Mouse (Mus musculus): ENCODE results near the gene Hist2h2ab. TPM values are rescaled to one million over a fixed set of nuclear protein-coding genes. Genes with fewer than 3 reads are reported as not detected.

Gene Hist2h2ab
- total and polyA plus RNA-seq, 3 experiments, result 0.72 to 234 TPM; not detected in 1

DNA sequence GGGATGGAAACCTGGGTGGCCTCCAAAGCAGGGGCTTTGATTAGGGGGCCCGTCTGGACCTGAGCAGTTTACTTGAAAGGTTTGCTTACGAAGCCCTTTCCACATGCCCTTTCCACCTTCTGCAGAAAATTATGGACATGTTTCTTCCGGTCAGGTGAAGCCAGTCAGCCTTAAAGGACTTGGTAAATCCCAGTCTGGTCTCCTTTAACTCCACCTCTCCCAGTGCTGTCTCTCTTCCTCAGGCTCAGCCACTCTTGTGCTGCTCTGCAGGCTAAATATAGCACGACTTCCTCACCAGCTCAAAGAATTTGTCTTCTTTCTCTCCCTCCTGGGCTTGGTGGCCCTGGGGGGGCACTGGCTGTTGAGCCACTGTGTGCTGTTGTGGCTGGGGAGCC, 37.3 kb upstream of the Hist2h2ab start:
- no peak overlapping the region for H3K9ac ChIP-seq (ENCODE audit: control insufficient read depth, low read depth, low read length, poor library complexity, severe bottlenecking)
- H3K27ac ChIP-seq (ENCODE audit: control insufficient read depth, low read depth, low read length), result no peak overlapping the region
- no peaks in the 10 kb centered on the region for H3K79me2 ChIP-seq (ENCODE audit: control insufficient read depth, insufficient read depth, low read length, poor library complexity)
- H3K4me1 ChIP-seq (ENCODE audit: control insufficient read depth in 1 of 2, insufficient read depth in 2 of 2, low read length in 2 of 2), result peaks cover 2 to 4% of the 10 kb centered on the region in 2 experiments
- H3K4me3 ChIP-seq (ENCODE audit: control insufficient read depth in 1 of 2, insufficient read depth in 1 of 2, low read depth in 2 of 2, low read length in 2 of 2), result no peak overlapping the region
- peaks cover 0 to 4% of the 10 kb centered on the region in 2 experiments; a peak in 2 of 4 replicates for H3K36me3 ChIP-seq (ENCODE audit: control insufficient read depth in 1 of 2, insufficient read depth in 2 of 2, low read length in 2 of 2)
- TF ChIP-seq ZNF384 (IDR thresholded peaks at IDR 0.05; ENCODE audit: low read depth, low read length), result no peak
- no peak for TF ChIP-seq ELF1 (IDR thresholded peaks at IDR 0.05; ENCODE audit: low read depth, low read length)
- no peak for TF ChIP-seq HCFC1 (IDR thresholded peaks at IDR 0.05; ENCODE audit: low read depth, low read length)
- no peak for TF ChIP-seq POLR2A (IDR thresholded peaks at IDR 0.05; ENCODE audit: control insufficient read depth in 1 of 2, insufficient read depth in 1 of 2, low read depth in 1 of 2, low read length in 2 of 2, poor library complexity in 1 of 2)
- TF ChIP-seq USF1 (IDR thresholded peaks at IDR 0.05; ENCODE audit: low read depth, low read length), result no peak
- no peak for TF ChIP-seq JUND (IDR thresholded peaks at IDR 0.05; ENCODE audit: low read depth, low read length)
- TF ChIP-seq ZKSCAN1 (IDR thresholded peaks at IDR 0.05; ENCODE audit: low read depth, low read length), result no peak
- no peak for TF ChIP-seq BHLHE40 (IDR thresholded peaks at IDR 0.05; ENCODE audit: borderline replicate concordance, low read depth, low read length)
- no peak for TF ChIP-seq MAZ (IDR thresholded peaks at IDR 0.05; ENCODE audit: low read depth, low read length)
- no peak for TF ChIP-seq POLR2AphosphoS2 (IDR thresholded peaks at IDR 0.05; ENCODE audit: low read length)
- TF ChIP-seq RAD21 (IDR thresholded peaks at IDR 0.05; ENCODE audit: low read depth, low read length), result no peak
- no peak for TF ChIP-seq MYB (IDR thresholded peaks at IDR 0.05; ENCODE audit: low read depth, low read length)
- TF ChIP-seq SMC3 (IDR thresholded peaks at IDR 0.05; ENCODE audit: low read depth, low read length), result no peak
- TF ChIP-seq CHD1 (IDR thresholded peaks at IDR 0.05; ENCODE audit: low read depth, low read length), result no peak
- no peak for TF ChIP-seq TAL1 (IDR thresholded peaks at IDR 0.05; ENCODE audit: low read length)
- no peak for DNase-seq (ENCODE audit: low read depth, low spot score)
- H3K27me3 ChIP-seq (ENCODE audit: control insufficient read depth in 1 of 2, insufficient read depth in 2 of 2, low read length in 2 of 2), result no peaks in the 10 kb centered on the region
- H3K9me3 ChIP-seq (replicated peaks; ENCODE audit: insufficient read depth, low read length), result no peaks in the 10 kb centered on the region

DNA sequence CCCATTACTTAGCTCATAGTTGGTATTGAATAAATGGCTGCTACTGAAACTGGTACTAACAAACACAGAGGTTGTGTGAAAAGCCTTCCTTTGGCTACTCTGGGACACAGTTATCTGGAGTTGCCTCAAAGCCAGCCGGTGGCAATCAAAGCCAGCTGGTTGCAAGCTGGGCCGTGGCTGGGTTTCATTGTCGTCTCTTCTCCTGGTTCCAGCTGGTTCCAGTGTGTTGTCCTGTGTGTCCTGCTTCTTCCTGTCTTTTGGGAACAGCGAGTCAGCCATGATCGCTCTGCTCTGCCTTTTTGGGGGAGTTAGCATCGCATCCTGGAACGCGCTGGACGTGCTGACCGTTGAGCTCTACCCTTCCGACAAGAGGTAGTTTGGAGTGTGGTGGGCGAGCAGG, 26.7 kb upstream of the Hist2h2ab start:
- no peak overlapping the region for H3K27ac ChIP-seq (ENCODE audit: control insufficient read depth, low read depth, low read length)
- H3K27me3 ChIP-seq (ENCODE audit: control insufficient read depth in 1 of 2, insufficient read depth in 2 of 2, low read length in 2 of 2), result no peaks in the 10 kb centered on the region
- TF ChIP-seq GATA1 (IDR thresholded peaks at IDR 0.05; ENCODE audit: low read depth, low read length) (no peak), NRF1 (IDR thresholded peaks at IDR 0.05; ENCODE audit: insufficient read depth, low read depth, low read length, poor library complexity, severe bottlenecking) (no peak), EP300 (IDR thresholded peaks at IDR 0.05; ENCODE audit: low read depth in 1 of 2, low read length in 2 of 2) (no peak)
- DNase-seq (ENCODE audit: low read depth, low spot score), result no peak
- peaks cover 0 to 10% of the 10 kb centered on the region in 2 experiments; a peak in 2 of 4 replicates for H3K4me1 ChIP-seq (ENCODE audit: control insufficient read depth in 1 of 2, insufficient read depth in 2 of 2, low read length in 2 of 2)
- no peaks in the 10 kb centered on the region for H3K9me3 ChIP-seq (replicated peaks; ENCODE audit: insufficient read depth, low read length)
- H3K9ac ChIP-seq (ENCODE audit: control insufficient read depth, low read depth, low read length, poor library complexity, severe bottlenecking), result no peak overlapping the region
- peaks cover 0 to 8% of the 10 kb centered on the region in 2 experiments; a peak in 2 of 4 replicates for H3K36me3 ChIP-seq (ENCODE audit: control insufficient read depth in 1 of 2, insufficient read depth in 2 of 2, low read length in 2 of 2)
- no peak overlapping the region for H3K4me3 ChIP-seq (ENCODE audit: control insufficient read depth in 1 of 2, insufficient read depth in 1 of 2, low read depth in 2 of 2, low read length in 2 of 2)
- peaks cover 9% of the 10 kb centered on the region; the same call in 1 of the 2 replicates for H3K79me2 ChIP-seq (ENCODE audit: control insufficient read depth, insufficient read depth, low read length, poor library complexity)

Measured in MEL (cell line).